Mouse (Mus musculus): ENCODE measurements around the gene Celsr3. TPM values are rescaled to one million over a fixed set of nuclear protein-coding genes. Genes with fewer than 3 reads are reported as not detected.

The Celsr3 gene
- total RNA-seq, 2 experiments from 2014 or later = 60.6 to 73.4 TPM

GRCm38 (mm10) chr9:108855335-108855734 lies 29.2 kb downstream of the Celsr3 start:
- DNase-seq = no peak

- no peak for DNase-seq
Observed at GRCm38 (mm10) chr9:108858792-108859527, 32.8 kb downstream of the Celsr3 start.

Small RNAs within 50 kb of the gene (microRNA-seq; reads per million reads assigned to microRNA genes)
- 0 reads per million in 2 experiments for gene Gm23156

Other genes with a start within 250 kb of the Celsr3 start
- gene Wdr6, start 247.6 kb upstream of the Celsr3 start, total RNA-seq (2021) = 100 to 1,000 TPM; 106 to 107 TPM
- gene P4htm, start 228.7 kb upstream of the Celsr3 start, total RNA-seq (2021) = 10 to 100 TPM; 93.1 to 93.2 TPM
- 10 to 100 TPM; 50.7 to 54.2 TPM for gene Arih2, start 176.9 kb upstream of the Celsr3 start, total RNA-seq (2021)
- 10 to 100 TPM; 15.7 to 17.5 TPM for gene Slc25a20, start 164.2 kb upstream of the Celsr3 start, total RNA-seq (2021)
- 10 to 100 TPM; 41.4 to 48.1 TPM for gene Prkar2a, start 137.0 kb upstream of the Celsr3 start, total RNA-seq (2021)
- gene Ip6k2, start 42.5 kb upstream of the Celsr3 start, total RNA-seq (2021) = 100 to 1,000 TPM; 233 to 259 TPM
- 10 to 100 TPM; 70.3 TPM for gene Nckipsd, start 18.0 kb upstream of the Celsr3 start, total RNA-seq (2021)
- 10 to 100 TPM; 17.9 to 23.1 TPM for gene Slc26a6, start 27.0 kb downstream of the Celsr3 start, total RNA-seq (2021)
- gene Tmem89, start 88.3 kb downstream of the Celsr3 start, total RNA-seq (2021) = not detected
- gene Uqcrc1, start 110.3 kb downstream of the Celsr3 start, total RNA-seq (2021) = 100 to 1,000 TPM; 346 to 350 TPM
- gene Col7a1, start 127.3 kb downstream of the Celsr3 start, total RNA-seq (2021) = 1 to 10 TPM; 2.8 to 5.0 TPM
- gene Ucn2, start 159.7 kb downstream of the Celsr3 start, total RNA-seq (2021) = under 1 TPM; 0.33 to 0.40 TPM
- 10 to 100 TPM; 10.2 to 15.4 TPM for gene Pfkfb4, start 165.5 kb downstream of the Celsr3 start, total RNA-seq (2021)
- 10 to 100 TPM; 40.4 to 48.9 TPM for gene Shisa5, start 212.2 kb downstream of the Celsr3 start, total RNA-seq (2021)
- 10 to 100 TPM; 15.6 to 17.2 TPM for gene Trex1, start 233.4 kb downstream of the Celsr3 start, total RNA-seq (2021)
- gene Atrip, start 247.8 kb downstream of the Celsr3 start, total RNA-seq (2021) = 10 to 100 TPM; 28.1 to 31.0 TPM